Comparison of ENCODE assay signal across 27 mouse cellular contexts in the genomic region with DNA sequence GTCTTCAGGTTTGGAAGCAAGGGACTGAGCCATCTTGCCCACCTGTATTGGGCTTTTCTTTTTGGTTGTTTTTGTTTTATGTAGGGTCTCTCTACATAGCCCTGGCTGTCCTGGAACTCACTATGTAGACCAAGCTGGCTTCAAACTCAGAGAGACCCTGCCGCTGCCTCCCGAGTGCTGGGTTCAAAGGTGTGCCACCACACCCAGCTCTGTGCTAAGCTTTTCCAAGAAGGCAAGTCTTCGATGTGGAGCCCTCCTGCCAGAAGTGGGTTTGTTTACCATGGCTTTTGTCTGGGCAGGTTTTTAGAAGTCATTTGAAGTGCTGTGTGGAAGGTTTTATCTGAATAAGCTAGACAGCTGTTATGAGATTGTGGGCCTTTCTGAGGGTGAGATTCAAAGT. TPM values are rescaled to one million over a fixed set of nuclear protein-coding genes. Genes with fewer than 3 reads are reported as not detected.
DNase-seq lines count a peak whose midpoint lies in the region; ATAC-seq and TF ChIP-seq lines count a peak whose summit lies in the region.
"Had no signal": no experiment of that assay in that cellular context is flagged by ENCODE, and none has a peak within 500 bp of the region (broad histone marks: within the 10 kb centered on the region; RNA-seq: fewer than 3 reads in every experiment).

No protein-coding gene starts in this region.

- TF ChIP-seq CTCF in stomach, postnatal 0 days (IDR thresholded peaks at IDR 0.05; ENCODE audit: low read depth): no peak

- H3K36me3 ChIP-seq in intestine, embryonic 15.5 days: peaks cover 16% of the 10 kb centered on the region; the same call in 1 of the 2 replicates
- H3K36me3 ChIP-seq in intestine, embryonic 16.5 days (ENCODE audit: control insufficient read depth, insufficient read depth, low read length): peaks cover 8% of the 10 kb centered on the region
- peaks cover 3% of the 10 kb centered on the region; the same call in 1 of the 2 replicates for H3K36me3 ChIP-seq in stomach, embryonic 14.5 days (ENCODE audit: control insufficient read depth, insufficient read depth, low read length)
- H3K36me3 ChIP-seq in stomach, postnatal 0 days (ENCODE audit: control insufficient read depth, insufficient read depth, low read length): no peaks in the 10 kb centered on the region

- no peak for TF ChIP-seq EP300 in stomach, postnatal 0 days (optimal IDR thresholded peaks at IDR 0.05)

- no peaks in the 10 kb centered on the region for H3K9me3 ChIP-seq in intestine, embryonic 15.5 days
- H3K9me3 ChIP-seq in intestine, embryonic 16.5 days (ENCODE audit: control insufficient read depth, low read length): no peaks in the 10 kb centered on the region
- no peaks in the 10 kb centered on the region for H3K9me3 ChIP-seq in stomach, embryonic 14.5 days (ENCODE audit: control insufficient read depth, low read depth, low read length)
- no peaks in the 10 kb centered on the region for H3K9me3 ChIP-seq in stomach, postnatal 0 days (ENCODE audit: control insufficient read depth, low read length)
- H3K9me3 ChIP-seq: forebrain, embryonic 13.5 days; heart, embryonic 15.5 days had no signal

- H3K9ac ChIP-seq in intestine, embryonic 15.5 days: no peak overlapping the region
- H3K9ac ChIP-seq in intestine, embryonic 16.5 days (ENCODE audit: low read depth, low read length): no peak overlapping the region
- no peak overlapping the region for H3K9ac ChIP-seq in stomach, embryonic 14.5 days (replicated peaks; ENCODE audit: low read depth, low read length)
- no peak overlapping the region for H3K9ac ChIP-seq in stomach, postnatal 0 days (ENCODE audit: low read length)
- H3K9ac ChIP-seq: forebrain, embryonic 13.5 days; heart, embryonic 15.5 days; hindbrain, embryonic 14.5 days had no signal

- H3K4me1 ChIP-seq in intestine, embryonic 15.5 days (replicated peaks): peaks cover 16% of the 10 kb centered on the region
- H3K4me1 ChIP-seq in intestine, embryonic 16.5 days (ENCODE audit: control insufficient read depth, insufficient read depth, low read length): peaks cover 26% of the 10 kb centered on the region
- peaks cover 16% of the 10 kb centered on the region; the same call in 1 of the 2 replicates for H3K4me1 ChIP-seq in stomach, embryonic 14.5 days (ENCODE audit: control insufficient read depth, insufficient read depth, low read length)
- H3K4me1 ChIP-seq in stomach, postnatal 0 days (replicated peaks; ENCODE audit: control insufficient read depth, insufficient read depth): no peaks in the 10 kb centered on the region; the same call in 1 of the 2 replicates

- H3K27ac ChIP-seq in intestine, embryonic 15.5 days: peak overlapping the region; percentile 36; the same call in 1 of the 2 replicates
- 0 out of 2 replicates have a peak overlapping the region, but pooled peaks have one; percentile 17 for H3K27ac ChIP-seq in intestine, embryonic 16.5 days (ENCODE audit: low read length)
- H3K27ac ChIP-seq in stomach, embryonic 14.5 days (ENCODE audit: low read length): peak overlapping the region; percentile 50; the same call in 1 of the 2 replicates
- peak overlapping the region; percentile 65 for H3K27ac ChIP-seq in stomach, postnatal 0 days (replicated peaks)
- H3K27ac ChIP-seq: forebrain, embryonic 10.5 days; forebrain, embryonic 13.5 days; heart, embryonic 15.5 days; hindbrain, embryonic 14.5 days; hindbrain, postnatal 0 days had no signal

- WGBS in intestine, embryonic 15.5 days: 68% methylated on average over 3 of the region's 3 CpGs
- WGBS in intestine, embryonic 16.5 days: 67% methylated on average over 3 of the region's 3 CpGs
- WGBS in stomach, embryonic 14.5 days: 73% methylated on average over 3 of the region's 3 CpGs
- WGBS in stomach, postnatal 0 days: 71% methylated on average over 3 of the region's 3 CpGs

- DNase-seq in stomach, postnatal 0 days (ENCODE audit: low spot score): peak; percentile 66
- no peak for DNase-seq in embryo, embryonic 9.5 days (ENCODE audit: extremely low spot score)
- no peak for DNase-seq in layer of hippocampus, postnatal 36 days
- DNase-seq: adrenal gland, adult 2 months; adrenal gland, postnatal 14 days; cerebellum, adult 11 months; cerebellum, adult 8-10 months; cerebellum, postnatal 10 days; cerebellum, postnatal 36 days; embryo, embryonic 11 days; gastrocnemius, postnatal 10 days; gastrocnemius, postnatal 36 days; heart, adult 11 months; heart, postnatal 10 days; heart, postnatal 4 days had no signal

- no peaks in the 10 kb centered on the region for H3K27me3 ChIP-seq in intestine, embryonic 15.5 days (replicated peaks)
- no peaks in the 10 kb centered on the region for H3K27me3 ChIP-seq in intestine, embryonic 16.5 days (replicated peaks; ENCODE audit: control insufficient read depth, insufficient read depth, low read length)
- H3K27me3 ChIP-seq in stomach, embryonic 14.5 days (ENCODE audit: control insufficient read depth, insufficient read depth, low read length): no peaks in the 10 kb centered on the region
- no peaks in the 10 kb centered on the region for H3K27me3 ChIP-seq in stomach, postnatal 0 days (ENCODE audit: control insufficient read depth, insufficient read depth, low read length)
- H3K27me3 ChIP-seq: forebrain, embryonic 13.5 days; heart, embryonic 15.5 days had no signal

- no peak for ATAC-seq in intestine, embryonic 15.5 days
- peak; percentile 41; the same call in 1 of the 2 replicates for ATAC-seq in intestine, embryonic 16.5 days
- no peak for ATAC-seq in stomach, embryonic 14.5 days (ENCODE audit: insufficient number of reproducible peaks, insufficient read depth, low FRiP score, low read depth)
- ATAC-seq in stomach, postnatal 0 days (ENCODE audit: low FRiP score, low TSS enrichment): 0 out of 2 replicates have a peak, but pooled peaks have one; percentile 28
- ATAC-seq: CD4-positive, CD25-positive, alpha-beta regulatory T cell, adult 4 months; forebrain, embryonic 13.5 days; forebrain, embryonic 16.5 days; hindbrain, postnatal 0 days had no signal

- no peak overlapping the region for H3K4me3 ChIP-seq in intestine, embryonic 15.5 days (replicated peaks)
- no peak overlapping the region for H3K4me3 ChIP-seq in intestine, embryonic 16.5 days (ENCODE audit: low read length)
- no peak overlapping the region for H3K4me3 ChIP-seq in stomach, embryonic 14.5 days (ENCODE audit: low read depth, low read length)
- no peak overlapping the region for H3K4me3 ChIP-seq in stomach, postnatal 0 days (ENCODE audit: low read depth, low read length)
- H3K4me3 ChIP-seq: forebrain, embryonic 10.5 days; forebrain, embryonic 13.5 days; heart, embryonic 15.5 days had no signal

- H3K4me2 ChIP-seq in intestine, embryonic 15.5 days (replicated peaks): no peak overlapping the region
- H3K4me2 ChIP-seq in intestine, embryonic 16.5 days (ENCODE audit: low read depth, low read length): no peak overlapping the region
- no peak overlapping the region for H3K4me2 ChIP-seq in stomach, embryonic 14.5 days (replicated peaks; ENCODE audit: low read depth, low read length)
- no peak overlapping the region for H3K4me2 ChIP-seq in stomach, postnatal 0 days (replicated peaks; ENCODE audit: low read depth)
- H3K4me2 ChIP-seq: forebrain, embryonic 13.5 days; heart, embryonic 11.5 days; heart, embryonic 15.5 days; hindbrain, embryonic 14.5 days had no signal

RNA-seq across cellular contexts. Expression of a gene that starts 8.0 kb away (rescaled TPM):
- 28.5 and 29.0 TPM in 2 replicates for polyA plus RNA-seq in intestine, embryonic 15.5 days (2015; fragmentation: Nextera tagmentation; extraction: Ambion mirVana)
- polyA plus RNA-seq in intestine, embryonic 16.5 days (2015; fragmentation: Nextera tagmentation; extraction: Ambion mirVana): 28.2 and 29.6 TPM in 2 replicates
- 32.2 and 34.9 TPM in 2 replicates for polyA plus RNA-seq in stomach, embryonic 14.5 days (2014; fragmentation: Nextera tagmentation; extraction: Ambion mirVana)
- 16.3 and 16.5 TPM in 2 replicates for polyA plus RNA-seq in stomach, postnatal 0 days (2015; fragmentation: Nextera tagmentation; extraction: Ambion mirVana)
- total RNA-seq in layer of hippocampus, postnatal 36 days (2021): 10 to 100 TPM; 23.9 to 24.0 TPM

RNA-seq across cellular contexts. Expression of a gene that starts 32.6 kb away (rescaled TPM):
- polyA plus RNA-seq in intestine, embryonic 15.5 days (2015; fragmentation: Nextera tagmentation; extraction: Ambion mirVana): 12.1 and 13.6 TPM in 2 replicates
- 14.8 and 19.7 TPM in 2 replicates for polyA plus RNA-seq in intestine, embryonic 16.5 days (2015; fragmentation: Nextera tagmentation; extraction: Ambion mirVana)
- 12.8 and 13.7 TPM in 2 replicates for polyA plus RNA-seq in stomach, embryonic 14.5 days (2014; fragmentation: Nextera tagmentation; extraction: Ambion mirVana)
- polyA plus RNA-seq in stomach, postnatal 0 days (2015; fragmentation: Nextera tagmentation; extraction: Ambion mirVana): 5.8 and 5.9 TPM in 2 replicates
- 100 to 1,000 TPM; 109 to 112 TPM for total RNA-seq in layer of hippocampus, postnatal 36 days (2021)
- total RNA-seq: MEL had no signal

RNA-seq across cellular contexts. Expression of a gene that starts 49.2 kb away (rescaled TPM):
- 1,109 and 1,134 TPM in 2 replicates for polyA plus RNA-seq in intestine, embryonic 15.5 days (2015; fragmentation: Nextera tagmentation; extraction: Ambion mirVana)
- polyA plus RNA-seq in intestine, embryonic 16.5 days (2015; fragmentation: Nextera tagmentation; extraction: Ambion mirVana): 1,018 and 1,133 TPM in 2 replicates
- 1,379 and 1,439 TPM in 2 replicates for polyA plus RNA-seq in stomach, embryonic 14.5 days (2014; fragmentation: Nextera tagmentation; extraction: Ambion mirVana)
- polyA plus RNA-seq in stomach, postnatal 0 days (2015; fragmentation: Nextera tagmentation; extraction: Ambion mirVana): 706 and 736 TPM in 2 replicates
- 100 to 1,000 TPM; 497 to 547 TPM for total RNA-seq in layer of hippocampus, postnatal 36 days (2021)

RNA-seq across cellular contexts. Expression of a gene that starts 49.7 kb away (rescaled TPM):
- 18.2 and 18.7 TPM in 2 replicates for polyA plus RNA-seq in intestine, embryonic 15.5 days (2015; fragmentation: Nextera tagmentation; extraction: Ambion mirVana)
- polyA plus RNA-seq in intestine, embryonic 16.5 days (2015; fragmentation: Nextera tagmentation; extraction: Ambion mirVana): 15.2 and 16.0 TPM in 2 replicates
- 32.3 and 38.8 TPM in 2 replicates for polyA plus RNA-seq in stomach, embryonic 14.5 days (2014; fragmentation: Nextera tagmentation; extraction: Ambion mirVana)
- 53.7 TPM in 2 replicates for polyA plus RNA-seq in stomach, postnatal 0 days (2015; fragmentation: Nextera tagmentation; extraction: Ambion mirVana)
- 100 to 1,000 TPM; 341 to 377 TPM for total RNA-seq in layer of hippocampus, postnatal 36 days (2021)

Comparison
In these comparisons a context has a peak if more than half of its experiments do, and no peak if none do; other contexts are left out.
1. ATAC-seq: peak in intestine, embryonic 16.5 days (single experiment) and stomach, postnatal 0 days (single experiment); none in intestine, embryonic 15.5 days (single experiment) and stomach, embryonic 14.5 days (single experiment).
2. Peak in every context shown above with its lines, with median percentiles within 50 percentile points of each other: H3K27ac ChIP-seq.